In the genomic region with DNA sequence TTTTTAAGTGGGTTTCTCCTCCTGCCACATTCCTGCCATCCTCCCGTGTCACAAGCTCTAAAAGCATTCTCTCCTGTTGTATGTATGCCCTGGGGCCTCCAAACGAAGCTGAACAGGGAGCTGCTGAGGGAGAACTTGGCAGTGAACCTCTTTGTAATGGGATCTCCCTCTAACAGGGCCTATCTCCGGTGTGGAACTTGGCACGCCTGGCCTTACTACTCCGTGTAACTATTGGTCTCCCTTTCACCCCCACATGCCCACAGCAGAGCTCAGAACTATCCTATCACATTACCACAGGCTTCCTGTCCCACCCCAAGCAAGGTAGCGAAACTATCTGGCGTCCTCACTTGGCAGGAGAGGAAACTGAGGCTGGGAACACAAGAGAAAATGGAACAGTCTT, we compare ENCODE assay signal across 8 mouse cellular contexts. TPM values are rescaled to one million over a fixed set of nuclear protein-coding genes. Genes with fewer than 3 reads are reported as not detected.
DNase-seq lines count a peak whose midpoint lies in the region; ATAC-seq lines count a peak whose summit lies in the region.

No protein-coding gene starts in this region.

- H3K4me3 ChIP-seq in heart, embryonic 16.5 days (ENCODE audit: low read length): no peak overlapping the region
- no peak overlapping the region for H3K4me3 ChIP-seq in intestine, embryonic 16.5 days (ENCODE audit: low read length)

- intact Hi-C loops in heart, postnatal 14 days (cut with DNase I): no loop called here

- ATAC-seq in heart, embryonic 16.5 days (replicated peaks; ENCODE audit: extremely low read depth, insufficient read depth, low FRiP score): peak; percentile 30
- ATAC-seq in common myeloid progenitor, adult 5-6 weeks (replicated peaks; ENCODE audit: low read depth, poor library complexity, severe bottlenecking): peak; percentile 75
- no peak for ATAC-seq in intestine, embryonic 16.5 days
- ATAC-seq in megakaryocyte, adult 5-6 weeks (ENCODE audit: poor library complexity, severe bottlenecking): peak; percentile 36

- no peak for DNase-seq in heart, postnatal 14 days
- no peak for DNase-seq in testis, postnatal 10 days (ENCODE audit: low spot score)
- DNase-seq in retina, embryonic 14.5 days (ENCODE audit: low spot score): no peak
- DNase-seq in right cerebral cortex, postnatal 10 days (ENCODE audit: low spot score in 2 of 2): no peak

- no peaks in the 10 kb centered on the region for H3K36me3 ChIP-seq in heart, embryonic 16.5 days (ENCODE audit: control insufficient read depth, insufficient read depth)
- H3K36me3 ChIP-seq in intestine, embryonic 16.5 days (ENCODE audit: control insufficient read depth, insufficient read depth, low read length): no peaks in the 10 kb centered on the region

- H3K4me1 ChIP-seq in heart, embryonic 16.5 days (ENCODE audit: control insufficient read depth, insufficient read depth, low read length): peaks cover 31% of the 10 kb centered on the region
- peaks cover 18% of the 10 kb centered on the region for H3K4me1 ChIP-seq in intestine, embryonic 16.5 days (ENCODE audit: control insufficient read depth, insufficient read depth, low read length)

- WGBS in heart, embryonic 16.5 days: 27% methylated on average over 7 of the region's 7 CpGs
- WGBS in intestine, embryonic 16.5 days: 72% methylated on average over 7 of the region's 7 CpGs

- no peaks in the 10 kb centered on the region for H3K27me3 ChIP-seq in heart, embryonic 16.5 days (ENCODE audit: control insufficient read depth, insufficient read depth, low read length)
- H3K27me3 ChIP-seq in intestine, embryonic 16.5 days (replicated peaks; ENCODE audit: control insufficient read depth, insufficient read depth, low read length): no peaks in the 10 kb centered on the region

- no peak overlapping the region for H3K27ac ChIP-seq in heart, embryonic 16.5 days (ENCODE audit: low read length)
- H3K27ac ChIP-seq in intestine, embryonic 16.5 days (ENCODE audit: low read length): peak overlapping the region; percentile 14

- H3K9ac ChIP-seq in heart, embryonic 16.5 days (ENCODE audit: low read length): no peak overlapping the region
- no peak overlapping the region for H3K9ac ChIP-seq in intestine, embryonic 16.5 days (ENCODE audit: low read depth, low read length)

- no peak overlapping the region for H3K4me2 ChIP-seq in heart, embryonic 16.5 days (ENCODE audit: low read depth, low read length)
- no peak overlapping the region for H3K4me2 ChIP-seq in intestine, embryonic 16.5 days (ENCODE audit: low read depth, low read length)

- no peaks in the 10 kb centered on the region for H3K9me3 ChIP-seq in heart, embryonic 16.5 days (replicated peaks; ENCODE audit: control insufficient read depth, low read length)
- H3K9me3 ChIP-seq in intestine, embryonic 16.5 days (ENCODE audit: control insufficient read depth, low read length): no peaks in the 10 kb centered on the region

RNA-seq across cellular contexts. Expression of a gene that starts 14.4 kb away (rescaled TPM):
- 1.0 and 1.1 TPM in 2 replicates for polyA plus RNA-seq in heart, embryonic 16.5 days (2015; fragmentation: Nextera tagmentation; extraction: Ambion mirVana)
- 1 to 10 TPM; 9.0 to 9.1 TPM for total RNA-seq in heart, postnatal 14 days (2021)
- 19.4 and 22.7 TPM in 2 replicates for total RNA-seq in common myeloid progenitor, adult 5-6 weeks (2017)
- polyA plus RNA-seq in intestine, embryonic 16.5 days (2015; fragmentation: Nextera tagmentation; extraction: Ambion mirVana): 3.5 TPM in 2 replicates
- total RNA-seq in megakaryocyte, adult 5-6 weeks (2015): 103 and 104 TPM in 2 replicates
- 94.7 and 107 TPM in 2 replicates for total RNA-seq in megakaryocyte, adult 5-6 weeks (2017)
